Mouse (Mus musculus): ENCODE data around the gene Kif5c. TPM values are rescaled to one million over a fixed set of nuclear protein-coding genes. Genes with fewer than 3 reads are reported as not detected.
A peak's percentile ranks its signal among the peaks of the same experiment; 100 is the strongest.

The Kif5c gene
- total RNA-seq, 1 experiment from 2014 or later, result 0.05 TPM

DNA sequence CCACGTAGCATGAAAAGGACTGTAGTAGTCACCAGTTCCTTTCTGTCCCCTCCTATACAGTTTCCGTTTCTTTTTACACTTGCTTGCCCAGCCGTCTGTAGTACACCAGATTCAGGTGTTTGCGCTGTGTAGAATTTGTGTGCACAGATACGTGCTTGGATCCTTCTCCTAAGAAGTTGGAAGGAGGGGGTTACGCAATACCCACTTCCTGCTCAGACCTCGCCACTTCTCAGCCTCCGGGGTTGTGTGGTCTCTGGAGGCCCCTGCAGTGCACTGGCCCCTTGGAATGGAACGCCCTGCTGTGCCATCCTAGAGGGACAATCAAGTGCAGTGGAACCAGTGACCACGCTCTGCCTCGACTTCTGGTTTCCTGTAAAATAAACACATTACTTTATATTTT lies 152.1 kb downstream of the Kif5c start:
- peak; percentile 82 for ATAC-seq (replicated peaks; ENCODE audit: low read depth, poor library complexity, severe bottlenecking)

DNA sequence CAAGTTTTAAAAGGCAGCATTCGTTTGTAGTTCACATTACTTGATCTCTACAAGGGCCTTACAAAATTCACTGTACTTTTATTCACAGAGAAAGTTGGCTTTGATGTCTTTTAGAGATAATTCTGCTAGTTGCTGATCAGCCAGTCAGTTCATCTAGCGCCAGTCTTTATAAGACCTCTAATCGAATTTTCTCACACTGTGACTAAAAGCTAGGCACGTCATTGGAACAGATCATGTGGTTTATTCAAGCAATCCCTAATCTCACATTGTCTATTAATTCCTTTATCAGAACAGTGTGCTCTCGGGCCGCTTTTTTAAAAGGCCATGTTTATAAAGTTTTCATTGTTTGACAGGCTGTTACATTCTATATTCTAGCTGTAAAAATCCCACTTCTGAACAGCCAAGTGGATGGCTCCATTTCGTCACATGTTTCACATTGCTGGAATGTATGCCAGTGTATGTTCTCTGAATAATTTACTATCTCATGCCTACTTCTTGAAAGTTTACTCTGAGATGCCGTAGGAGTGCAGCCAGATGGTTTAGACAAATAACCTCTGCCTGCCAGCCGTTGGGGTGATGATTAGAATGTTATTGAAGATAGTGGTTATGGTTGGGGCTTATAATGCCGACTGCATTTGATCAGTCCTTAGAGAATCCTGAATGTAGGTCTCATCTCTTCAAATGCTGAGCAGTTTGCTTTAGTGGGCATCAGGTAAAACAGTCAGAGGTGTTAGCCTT lies 154.3 kb downstream of the Kif5c start:
- peak; percentile 27; the same call in 1 of the 2 replicates for ATAC-seq (replicated peaks; ENCODE audit: low read depth, poor library complexity, severe bottlenecking)

DNA sequence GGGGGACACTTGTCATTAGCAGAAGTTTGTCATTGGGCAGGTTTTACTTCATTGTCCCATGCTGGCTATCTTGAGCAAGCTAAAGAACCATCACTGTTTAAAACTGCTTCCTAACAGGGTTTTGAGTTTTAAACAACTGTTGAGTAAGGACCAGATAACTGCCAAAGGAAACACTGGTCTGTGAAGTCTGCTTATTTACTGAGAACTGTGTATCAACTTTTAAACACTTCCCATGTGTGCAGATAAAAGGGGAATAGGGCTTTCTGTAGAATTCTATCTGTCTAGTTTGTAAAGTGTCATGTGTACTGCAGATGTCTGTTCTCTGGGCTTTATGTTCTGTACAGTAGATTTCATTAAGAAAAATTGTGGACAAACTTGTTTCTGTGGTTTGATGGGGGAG lies 155.1 kb downstream of the Kif5c start:
- ATAC-seq (replicated peaks; ENCODE audit: low read depth, poor library complexity, severe bottlenecking), result no peak

DNA sequence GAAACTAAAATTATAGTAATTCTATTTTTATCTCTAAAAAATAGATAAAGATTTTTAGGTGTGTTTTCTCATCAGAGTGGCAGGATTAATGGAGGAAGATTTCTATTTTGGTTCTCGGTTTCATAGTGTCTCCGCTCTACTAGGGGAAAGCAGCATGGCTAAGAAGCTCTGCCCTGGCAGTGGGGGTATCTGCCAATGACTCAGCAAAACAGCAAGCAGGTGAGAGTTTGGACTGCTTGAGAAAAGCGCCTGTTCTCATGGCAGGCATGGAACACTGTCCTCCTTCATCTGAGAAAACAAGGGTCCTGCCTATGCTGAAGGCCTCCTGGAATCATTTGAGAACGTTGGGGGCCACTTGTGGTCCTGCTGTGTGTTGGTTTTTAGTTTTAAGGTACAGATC lies 156.1 kb downstream of the Kif5c start:
- no peak for ATAC-seq (replicated peaks; ENCODE audit: low read depth, poor library complexity, severe bottlenecking)

DNA sequence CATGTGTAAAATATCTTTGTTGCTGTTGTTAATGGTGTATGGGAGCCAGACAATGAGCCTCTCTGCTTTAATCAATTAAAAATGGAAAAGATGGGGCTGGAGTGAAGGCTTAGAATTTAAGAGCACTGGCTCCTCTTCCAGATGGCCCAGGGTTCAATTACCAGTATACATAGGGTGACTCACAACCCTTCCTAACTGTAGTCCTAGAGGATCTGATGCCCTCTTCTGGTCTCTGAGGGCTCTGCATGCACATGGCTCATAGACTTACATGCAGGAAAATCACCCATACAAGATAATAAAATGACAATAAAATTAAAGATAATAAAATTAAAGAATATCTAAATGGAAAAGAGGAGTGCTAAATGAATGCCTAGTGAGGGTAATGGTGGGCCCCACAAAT lies 156.6 kb downstream of the Kif5c start:
- no peak for ATAC-seq (replicated peaks; ENCODE audit: low read depth, poor library complexity, severe bottlenecking)

DNA sequence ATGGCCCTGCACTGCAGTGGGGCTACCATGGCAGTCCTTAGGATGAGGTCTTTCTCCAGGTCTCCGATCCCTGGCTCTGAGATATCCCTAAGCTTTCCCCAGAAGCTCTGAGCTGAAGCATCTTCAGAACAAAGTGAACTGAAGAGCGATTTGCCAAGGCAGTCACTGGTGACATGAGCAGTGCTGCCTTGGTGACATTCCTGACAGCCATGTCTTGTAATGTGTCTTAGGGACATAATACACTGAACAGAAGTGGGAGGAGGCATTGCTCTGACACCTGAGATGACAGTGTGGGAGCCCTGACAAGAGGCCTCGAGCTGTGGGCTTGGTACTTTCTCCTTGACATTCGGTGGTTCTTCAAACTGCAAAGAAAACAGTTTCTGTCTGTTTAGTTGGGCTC lies 157.3 kb downstream of the Kif5c start:
- no peak for ATAC-seq (replicated peaks; ENCODE audit: low read depth, poor library complexity, severe bottlenecking)

DNA sequence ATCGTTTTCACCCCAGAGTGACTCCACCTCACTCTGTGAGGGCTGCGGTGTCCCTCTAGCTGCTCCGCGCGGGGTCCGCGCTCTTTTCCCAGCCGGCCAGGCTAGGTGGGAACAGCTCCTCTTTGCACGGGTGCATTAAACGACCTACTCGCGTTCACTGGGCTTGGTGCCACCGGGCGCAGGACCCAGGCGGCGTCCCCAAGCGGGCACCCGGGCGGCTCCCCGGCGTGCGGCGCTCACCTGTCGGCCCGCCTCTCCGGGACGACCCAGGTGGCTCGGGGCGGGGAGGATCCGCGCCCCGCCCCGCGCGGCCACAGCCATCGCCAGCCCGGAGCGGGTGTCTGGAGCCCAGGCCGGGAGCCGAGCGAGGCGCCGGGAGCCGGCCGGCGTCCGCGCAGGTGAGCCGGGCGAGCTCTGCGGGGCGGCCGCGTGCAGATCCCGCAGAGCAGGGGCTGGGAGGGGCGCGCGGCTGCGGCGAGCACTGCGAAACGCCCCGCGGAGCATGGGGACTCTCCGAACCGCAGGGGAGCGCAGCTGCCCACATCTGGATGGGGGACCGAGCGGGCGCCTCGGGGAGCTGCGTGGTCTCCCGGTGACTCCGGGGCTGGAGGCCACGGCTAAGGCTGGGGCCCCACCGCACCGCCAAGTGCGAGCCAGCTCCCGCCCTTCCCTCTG lies 168.4 kb downstream of the Kif5c start, which contains the start of gene Lypd6b:
Gene Lypd6b (plus strand): TSS at position 313 of the 675 bp plus-strand sequence.
- peak; percentile 60 for ATAC-seq (replicated peaks; ENCODE audit: low read depth, poor library complexity, severe bottlenecking)

DNA sequence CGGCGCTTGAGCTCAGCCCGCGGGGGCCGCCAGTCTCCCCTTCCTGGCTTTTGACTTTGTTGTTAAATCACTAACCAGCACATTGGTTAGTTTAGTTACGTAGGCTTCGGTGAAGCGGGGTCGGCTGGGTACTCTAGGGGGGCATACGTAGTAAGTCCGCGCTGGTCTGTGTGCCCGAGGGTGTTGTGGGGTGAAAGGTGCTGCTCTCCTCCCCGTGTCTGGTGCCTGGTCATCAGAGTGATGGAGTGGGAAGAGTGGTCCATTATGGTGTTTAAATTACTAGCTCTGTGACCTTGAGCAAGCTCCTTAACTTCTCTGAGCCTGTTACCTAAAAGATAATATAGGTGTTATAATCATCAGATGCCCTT lies 168.9 kb downstream of the Kif5c start:
- no peak; the same call in 1 of the 2 replicates for ATAC-seq (replicated peaks; ENCODE audit: low read depth, poor library complexity, severe bottlenecking)

DNA sequence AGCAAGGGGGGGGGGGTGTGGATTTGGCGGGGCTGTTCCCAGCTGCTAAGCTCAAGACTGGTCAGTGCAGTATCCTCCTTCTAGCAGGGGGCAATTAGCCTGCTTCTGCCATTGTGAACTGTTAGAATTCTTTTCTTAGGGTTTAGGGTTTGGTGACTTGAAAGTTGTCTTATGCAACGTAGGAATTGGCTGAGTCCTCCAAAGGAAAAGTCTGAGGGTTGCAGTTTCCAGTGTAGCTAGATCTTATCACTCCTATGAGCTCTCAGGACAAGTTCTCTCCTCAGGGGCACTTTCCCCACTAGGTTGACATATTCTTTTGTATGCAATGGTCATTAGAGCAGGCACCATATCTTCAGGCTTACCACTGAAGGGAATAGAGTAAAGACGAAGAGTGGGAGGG lies 169.5 kb downstream of the Kif5c start:
- no peak for ATAC-seq (replicated peaks; ENCODE audit: low read depth, poor library complexity, severe bottlenecking)

DNA sequence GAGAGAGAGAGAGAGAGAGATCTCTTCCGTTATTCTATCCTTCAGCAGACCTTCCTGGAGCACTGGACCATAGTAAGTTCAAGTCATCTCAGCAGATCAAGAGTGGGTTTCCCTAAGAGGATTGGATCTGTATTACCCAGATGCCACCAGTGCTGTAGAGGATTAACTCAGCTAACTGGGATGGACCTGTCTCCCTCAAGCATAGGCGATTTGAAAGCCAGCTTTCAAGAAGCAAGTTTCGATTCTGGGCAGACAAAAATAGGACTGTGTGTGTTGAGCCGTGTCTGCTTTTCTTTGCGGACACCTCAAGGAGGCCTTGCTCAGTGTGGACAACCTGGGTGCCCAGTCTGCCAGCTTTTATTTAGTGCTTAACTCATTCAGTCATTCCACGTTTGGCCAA lies 170.0 kb downstream of the Kif5c start:
- no peak for ATAC-seq (replicated peaks; ENCODE audit: low read depth, poor library complexity, severe bottlenecking)

DNA sequence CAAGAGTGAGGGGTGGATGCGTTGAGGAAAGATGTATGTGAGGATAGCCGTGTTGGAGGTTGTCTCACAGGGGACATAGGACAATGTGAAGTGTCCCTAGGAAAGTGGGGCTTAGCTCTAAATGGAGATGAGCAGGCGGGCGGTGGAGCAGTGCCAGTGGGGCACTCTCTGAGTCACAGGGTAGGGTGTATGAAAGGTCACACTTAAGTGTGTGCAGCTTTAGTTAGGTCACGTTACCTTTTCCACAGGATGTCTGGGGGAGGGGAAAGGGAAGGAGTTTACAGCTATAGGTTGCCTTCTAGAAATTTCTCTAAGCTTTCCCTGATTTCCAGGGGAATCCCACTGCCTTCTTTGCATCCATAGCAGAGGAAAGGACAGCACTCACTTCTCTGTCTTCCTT lies 170.4 kb downstream of the Kif5c start:
- ATAC-seq (replicated peaks; ENCODE audit: low read depth, poor library complexity, severe bottlenecking), result no peak

DNA sequence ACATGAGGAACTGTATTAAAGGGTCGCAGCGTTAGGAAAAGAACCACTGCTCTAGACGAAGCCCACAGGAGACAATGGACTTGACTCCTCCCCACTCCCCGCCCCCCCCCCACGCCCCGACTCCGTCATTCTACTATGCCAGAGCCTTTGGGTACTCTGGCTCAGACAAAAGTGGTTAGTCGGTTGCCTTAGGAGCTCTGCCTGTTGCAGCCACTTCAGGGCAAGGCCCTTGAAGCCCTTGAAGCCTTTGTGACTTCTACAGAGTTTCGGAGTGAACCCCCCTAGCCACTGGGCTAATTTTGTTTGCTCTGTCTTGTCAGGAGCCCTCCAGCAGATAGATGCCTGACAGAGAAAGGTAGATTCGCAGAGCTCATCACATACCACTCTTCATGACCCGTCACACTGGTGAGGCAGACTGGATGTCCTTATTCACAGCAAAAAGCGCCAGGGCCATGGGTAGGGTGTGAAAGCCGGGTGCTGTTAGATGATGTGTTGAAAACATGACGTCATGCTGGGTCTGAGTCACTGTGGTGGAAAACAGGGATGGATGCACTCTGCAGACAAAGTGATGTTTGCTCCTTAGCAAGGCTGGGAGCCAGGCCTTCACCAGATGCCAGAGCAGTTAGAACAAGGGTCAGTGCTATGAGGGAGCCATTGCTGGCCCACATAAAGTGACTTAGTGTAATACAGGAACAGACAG lies 178.5 kb downstream of the Kif5c start:
- no peak for ATAC-seq (replicated peaks; ENCODE audit: low read depth, poor library complexity, severe bottlenecking)

DNA sequence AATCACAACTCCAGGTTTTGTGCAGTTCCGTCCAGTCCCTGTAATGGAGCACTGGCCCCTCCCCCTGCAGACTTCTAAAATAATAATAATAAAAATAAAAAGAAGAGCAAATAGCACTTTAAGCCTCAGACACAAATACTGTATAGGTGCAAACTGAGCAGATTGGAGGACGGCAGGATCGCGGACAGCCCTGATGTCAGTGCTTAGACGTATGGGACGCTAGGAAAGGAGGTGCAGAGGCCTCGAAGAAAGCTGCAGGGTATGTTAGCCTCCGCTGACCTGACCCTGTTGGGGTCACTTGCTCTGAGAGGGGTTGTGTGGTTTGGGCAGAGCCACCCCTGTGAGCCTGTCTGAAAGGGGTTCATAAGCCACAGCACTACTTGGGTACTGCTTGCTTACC lies 185.3 kb downstream of the Kif5c start:
- ATAC-seq (replicated peaks; ENCODE audit: low read depth, poor library complexity, severe bottlenecking), result no peak

DNA sequence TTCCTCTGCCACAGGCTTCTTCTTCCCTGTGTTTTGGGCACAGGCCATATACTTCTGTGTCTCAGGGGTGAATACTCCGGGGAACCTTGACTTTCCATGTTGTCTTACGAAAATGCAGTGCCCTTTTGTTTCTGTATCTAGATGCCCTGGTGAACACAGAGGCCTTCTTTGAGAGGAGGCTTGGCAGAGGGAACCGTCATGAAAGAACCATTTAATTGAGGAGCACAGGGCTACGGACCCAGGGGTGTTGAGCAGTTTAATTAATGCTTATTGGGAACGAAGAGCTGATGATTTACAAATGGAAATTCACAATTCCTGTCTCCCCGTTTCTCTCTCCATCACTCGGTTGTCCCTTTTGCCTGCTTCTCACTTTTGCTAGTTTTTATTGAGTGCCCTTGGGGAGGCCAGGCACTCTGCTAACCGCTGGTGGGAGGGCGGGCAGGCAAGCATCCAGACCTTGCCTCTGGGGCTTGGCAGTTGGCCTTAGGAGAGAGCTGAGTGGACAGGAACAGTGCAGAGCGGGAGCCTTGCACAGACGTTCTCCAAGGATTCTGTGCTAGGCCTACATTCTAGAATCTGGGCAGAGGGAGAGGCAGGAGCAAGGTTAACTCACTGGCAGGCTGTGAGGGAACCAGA lies 186.8 kb downstream of the Kif5c start:
- no peak for ATAC-seq (replicated peaks; ENCODE audit: low read depth, poor library complexity, severe bottlenecking)

DNA sequence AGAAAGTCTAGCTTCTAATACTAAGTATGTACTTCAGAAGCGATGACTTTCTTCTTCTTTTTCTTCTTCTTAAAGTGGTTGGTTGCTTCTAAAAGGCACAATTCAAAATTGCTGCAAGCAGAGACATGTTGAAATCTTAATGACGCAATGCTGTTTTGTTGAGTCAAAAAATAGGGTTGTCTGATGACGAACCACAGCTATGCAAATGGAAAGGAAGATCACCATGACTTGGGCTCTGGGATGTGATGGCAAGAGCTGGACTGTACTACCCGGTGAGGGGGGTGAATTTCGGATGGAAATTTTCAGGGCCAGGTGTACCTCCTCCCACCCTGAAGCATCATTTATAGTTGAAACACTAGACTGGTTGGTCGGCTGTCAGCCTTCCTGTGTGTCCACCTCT lies 190.4 kb downstream of the Kif5c start:
- no peak for ATAC-seq (replicated peaks; ENCODE audit: low read depth, poor library complexity, severe bottlenecking)

DNA sequence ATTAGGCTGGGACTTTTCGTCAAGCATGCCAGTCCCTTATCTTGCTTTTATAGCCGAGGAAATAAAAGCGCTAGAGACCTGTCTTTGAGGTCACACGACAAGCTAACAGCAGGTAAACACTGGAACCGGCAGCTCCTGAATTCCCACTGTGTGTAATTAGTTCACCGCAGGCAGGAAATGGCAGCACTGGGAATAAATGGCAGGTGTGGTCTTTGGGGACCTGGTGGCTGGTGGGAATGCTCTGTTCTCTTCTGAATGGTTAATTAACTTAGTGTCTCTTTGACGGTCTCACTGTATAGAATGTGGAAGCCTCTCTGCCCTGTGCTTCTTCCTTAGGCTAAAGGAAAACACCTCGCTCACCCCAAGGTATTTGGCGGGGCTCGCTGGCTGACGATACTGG lies 192.3 kb downstream of the Kif5c start:
- ATAC-seq (replicated peaks; ENCODE audit: low read depth, poor library complexity, severe bottlenecking), result no peak

DNA sequence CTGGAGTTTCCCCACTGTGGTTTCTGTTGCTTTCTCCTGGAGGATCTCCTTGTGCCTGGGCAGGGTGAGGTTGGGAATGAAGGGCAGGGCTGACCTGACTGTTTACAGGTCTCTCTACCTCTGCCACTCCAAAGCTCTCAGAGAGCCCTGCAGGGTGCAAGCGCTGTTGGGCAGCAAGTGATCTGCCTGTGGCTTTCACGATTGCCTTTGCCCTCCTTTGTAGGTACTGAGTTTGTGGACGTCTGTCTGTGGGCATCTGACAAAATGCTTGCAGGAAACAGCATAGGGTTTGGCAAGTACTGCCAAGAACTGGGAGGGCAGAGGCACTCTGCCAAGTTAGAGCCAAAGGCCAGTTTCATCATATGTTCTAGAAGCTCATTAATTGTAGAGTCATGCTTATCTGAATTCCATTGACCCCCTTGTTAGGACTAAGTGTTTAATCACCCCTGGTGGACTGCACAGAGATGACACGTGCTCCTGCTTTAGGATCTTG lies 192.8 kb downstream of the Kif5c start:
- ATAC-seq (replicated peaks; ENCODE audit: low read depth, poor library complexity, severe bottlenecking), result peak; percentile 52

DNA sequence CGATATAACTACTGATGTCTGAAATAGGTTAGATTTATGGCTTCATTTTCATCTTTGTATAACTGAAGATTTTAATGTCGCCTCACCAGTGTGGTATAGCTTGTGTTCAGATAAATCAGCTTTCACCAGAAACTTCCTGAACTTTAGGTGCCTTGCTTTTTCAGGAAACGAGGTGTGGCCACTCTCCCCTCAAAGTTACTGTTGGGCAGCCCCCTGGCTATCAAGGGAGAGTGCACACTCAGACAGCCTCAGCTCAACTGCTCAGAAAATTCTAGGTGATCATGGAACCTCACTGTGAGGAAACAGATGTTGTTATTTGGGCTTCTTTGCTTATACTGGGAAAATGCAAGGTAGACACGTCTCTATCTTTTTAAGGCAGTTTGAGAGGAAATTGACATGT lies 194.1 kb downstream of the Kif5c start:
- ATAC-seq (replicated peaks; ENCODE audit: low read depth, poor library complexity, severe bottlenecking), result no peak

DNA sequence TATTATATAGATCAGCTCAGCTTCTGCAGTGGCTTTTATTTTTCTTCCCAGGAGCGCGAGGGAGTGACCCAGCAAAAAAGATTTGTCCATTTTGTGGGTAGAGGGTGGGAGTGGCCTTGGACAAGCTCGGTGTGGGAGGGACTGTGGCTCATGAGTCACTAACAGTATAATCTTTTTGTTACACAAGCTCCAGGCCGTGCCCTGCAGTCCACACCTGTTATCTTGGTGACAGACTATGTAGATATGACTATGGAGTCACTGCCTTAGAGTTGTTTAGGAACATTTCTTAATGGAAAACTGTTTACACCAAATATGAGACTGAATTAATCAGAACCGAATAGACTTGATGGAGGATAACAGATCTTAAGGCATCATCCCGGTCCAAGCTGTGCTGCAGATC lies 194.9 kb downstream of the Kif5c start:
- peak; percentile 69 for ATAC-seq (replicated peaks; ENCODE audit: low read depth, poor library complexity, severe bottlenecking)

DNA sequence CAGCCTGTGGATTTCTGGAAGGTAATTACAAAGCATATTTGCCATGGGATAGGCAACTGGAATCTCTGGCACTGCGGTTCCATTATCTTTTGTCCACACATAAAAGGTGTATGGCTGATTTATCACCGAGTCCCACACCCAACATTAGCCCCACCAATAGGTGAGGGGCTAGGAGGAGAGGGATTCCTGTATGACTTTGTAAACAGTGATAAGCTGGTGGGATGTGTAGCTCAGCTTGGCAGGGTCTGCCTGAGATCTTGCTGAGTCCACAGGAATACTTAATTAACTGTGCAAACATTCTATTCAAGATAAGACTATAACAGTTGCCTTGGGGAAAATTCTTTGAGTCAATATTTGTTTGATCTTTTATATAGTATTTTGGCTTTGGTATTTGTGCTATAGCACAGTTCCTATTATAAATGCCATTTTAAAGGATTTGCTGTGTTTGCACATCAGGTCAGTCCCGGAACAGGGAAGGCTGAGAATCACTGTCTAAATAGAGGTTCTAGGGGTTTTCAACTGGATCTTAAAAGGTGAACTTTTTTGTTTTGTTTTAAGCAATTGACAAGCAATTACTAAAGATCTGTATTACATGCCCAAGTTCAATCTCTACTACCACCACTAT lies 196.7 kb downstream of the Kif5c start:
- no peak for ATAC-seq (replicated peaks; ENCODE audit: low read depth, poor library complexity, severe bottlenecking)

Measured in common myeloid progenitor, adult 5-6 weeks (primary cell).